In genomic region chr7:136152470-136152869, GRCm38 (mm10) we compare ENCODE assay signal across 8 mouse cellular contexts.
DNase-seq lines count a peak whose midpoint lies in the region; ATAC-seq and TF ChIP-seq lines count a peak whose summit lies in the region.

No protein-coding gene starts in this region.

- no peak overlapping the region for H3K4me2 ChIP-seq in kidney, embryonic 14.5 days (replicated peaks; ENCODE audit: low read depth, low read length)
- H3K4me2 ChIP-seq in heart, embryonic 16.5 days (ENCODE audit: low read depth, low read length) = no peak overlapping the region
- H3K4me2 ChIP-seq in neural tube, embryonic 11.5 days (ENCODE audit: low read depth) = no peak overlapping the region

- no peak for TF ChIP-seq CTCF in kidney, adult 2 months (conservative IDR thresholded peaks at IDR 0.05; ENCODE audit: insufficient read depth, insufficient read length, low read depth, low read length)
- TF ChIP-seq CTCF in cortical plate, adult 2 months (IDR thresholded peaks at IDR 0.05; ENCODE audit: extremely low read depth, insufficient read depth, low read length) = peak; percentile 27; the same call in 1 of the 2 replicates

- no peak for ATAC-seq in kidney, embryonic 14.5 days (ENCODE audit: low FRiP score, low TSS enrichment)
- peak; percentile 32; the same call in 1 of the 2 replicates for ATAC-seq in heart, embryonic 16.5 days (replicated peaks; ENCODE audit: extremely low read depth, insufficient read depth, low FRiP score)
- ATAC-seq in neural tube, embryonic 11.5 days (ENCODE audit: insufficient read depth, low FRiP score, low TSS enrichment) = no peak
- ATAC-seq in megakaryocyte, adult 5-6 weeks (ENCODE audit: poor library complexity, severe bottlenecking) = no peak

- no peaks in the 10 kb centered on the region for H3K27me3 ChIP-seq in kidney, adult 2 months (replicated peaks; ENCODE audit: control insufficient read depth, insufficient read depth, low read length)
- H3K27me3 ChIP-seq in kidney, embryonic 14.5 days (ENCODE audit: control insufficient read depth, insufficient read depth, low read length) = no peaks in the 10 kb centered on the region
- H3K27me3 ChIP-seq in heart, embryonic 16.5 days (ENCODE audit: control insufficient read depth, insufficient read depth, low read length) = no peaks in the 10 kb centered on the region
- no peaks in the 10 kb centered on the region for H3K27me3 ChIP-seq in neural tube, embryonic 11.5 days (ENCODE audit: control insufficient read depth, insufficient read depth, low read length)

- no peak overlapping the region for H3K27ac ChIP-seq in kidney, adult 2 months (ENCODE audit: insufficient read depth, low read depth, low read length)
- H3K27ac ChIP-seq in kidney, embryonic 14.5 days (ENCODE audit: low read depth, low read length) = no peak overlapping the region
- H3K27ac ChIP-seq in cortical plate, adult 2 months (ENCODE audit: insufficient read depth, low read length) = no peak overlapping the region
- H3K27ac ChIP-seq in heart, embryonic 16.5 days (ENCODE audit: low read length) = no peak overlapping the region
- no peak overlapping the region for H3K27ac ChIP-seq in neural tube, embryonic 11.5 days (ENCODE audit: low read depth, low read length)

- H3K9me3 ChIP-seq in kidney, embryonic 14.5 days (ENCODE audit: control insufficient read depth, low read length) = no peaks in the 10 kb centered on the region
- no peaks in the 10 kb centered on the region for H3K9me3 ChIP-seq in heart, embryonic 16.5 days (replicated peaks; ENCODE audit: control insufficient read depth, low read length)
- H3K9me3 ChIP-seq in neural tube, embryonic 11.5 days (ENCODE audit: control insufficient read depth, low read length) = no peaks in the 10 kb centered on the region

- no peaks in the 10 kb centered on the region for H3K4me1 ChIP-seq in kidney, adult 2 months (ENCODE audit: control insufficient read depth, insufficient read depth, low read length)
- no peaks in the 10 kb centered on the region for H3K4me1 ChIP-seq in kidney, embryonic 14.5 days (ENCODE audit: control insufficient read depth, insufficient read depth, low read length)
- H3K4me1 ChIP-seq in cortical plate, adult 2 months (ENCODE audit: control insufficient read depth, insufficient read depth, low read length) = no peaks in the 10 kb centered on the region; the same call in 1 of the 2 replicates
- H3K4me1 ChIP-seq in heart, embryonic 16.5 days (ENCODE audit: control insufficient read depth, insufficient read depth, low read length) = no peaks in the 10 kb centered on the region
- 0 out of 2 replicates have a peak, but pooled peaks cover 9% of the 10 kb centered on the region for H3K4me1 ChIP-seq in neural tube, embryonic 11.5 days (ENCODE audit: control insufficient read depth, insufficient read depth, low read length)

- H3K4me3 ChIP-seq in kidney, adult 2 months (ENCODE audit: insufficient read depth, low read depth, low read length) = no peak overlapping the region
- H3K4me3 ChIP-seq in kidney, embryonic 14.5 days (ENCODE audit: low read length) = no peak overlapping the region
- H3K4me3 ChIP-seq in cortical plate, adult 2 months (ENCODE audit: insufficient read depth, low read length) = no peak overlapping the region
- H3K4me3 ChIP-seq in heart, embryonic 16.5 days (ENCODE audit: low read length) = no peak overlapping the region
- H3K4me3 ChIP-seq in neural tube, embryonic 11.5 days (ENCODE audit: low read depth, low read length) = no peak overlapping the region

- WGBS in kidney, adult 2 months = 25% methylated on average over 5 of the region's 5 CpGs
- WGBS in kidney, embryonic 14.5 days = 30% methylated on average over 5 of the region's 5 CpGs
- 28% methylated on average over 5 of the region's 5 CpGs for WGBS in heart, embryonic 16.5 days
- 32% methylated on average over 5 of the region's 5 CpGs for WGBS in neural tube, embryonic 11.5 days

- no peak for TF ChIP-seq POLR2A in kidney, adult 2 months (IDR thresholded peaks at IDR 0.05; ENCODE audit: low read depth, low read length)
- no peak for TF ChIP-seq POLR2A in cortical plate, adult 2 months (IDR thresholded peaks at IDR 0.05; ENCODE audit: extremely low read depth, insufficient read depth, low read length)

- no peaks in the 10 kb centered on the region for H3K36me3 ChIP-seq in kidney, adult 2 months (ENCODE audit: control insufficient read depth, insufficient read depth, low read length)
- no peaks in the 10 kb centered on the region for H3K36me3 ChIP-seq in kidney, embryonic 14.5 days (ENCODE audit: control insufficient read depth, insufficient read depth, low read length)
- H3K36me3 ChIP-seq in heart, embryonic 16.5 days (ENCODE audit: control insufficient read depth, insufficient read depth) = no peaks in the 10 kb centered on the region
- H3K36me3 ChIP-seq in neural tube, embryonic 11.5 days (ENCODE audit: control insufficient read depth, insufficient read depth, low read length) = no peaks in the 10 kb centered on the region

- DNase-seq in kidney, adult 2 months = peak; percentile 68
- peak; percentile 27 to 77 for DNase-seq in adrenal gland, adult (ENCODE audit: inconsistent age in 2 of 2, low spot score in 1 of 2)
- peak; percentile 26 for DNase-seq in left cerebral cortex, adult 11 months (ENCODE audit: low spot score)
- peak; percentile 34 for DNase-seq in neural tube, embryonic 11.5 days (ENCODE audit: low spot score)

- no peak overlapping the region for H3K9ac ChIP-seq in kidney, embryonic 14.5 days (ENCODE audit: low read depth, low read length)
- no peak overlapping the region for H3K9ac ChIP-seq in heart, embryonic 16.5 days (ENCODE audit: low read length)
- no peak overlapping the region for H3K9ac ChIP-seq in neural tube, embryonic 11.5 days (ENCODE audit: low read length)
